Mouse (Mus musculus) regulatory T cell (primary cell): Measurements from ENCODE around the gene Gpr35.

Source experiments
- in situ Hi-C: fragments of 300-600 bp; cut with MboI, MseI; formaldehyde crosslinking; loops from one replicate; pipeline ENCODE4 v1.15.1; 2025; ENCODE audit warnings: high pct_unique_total_duplicates

Gpr35 gene

GRCm38 (mm10) chr1:92950607-92951006 lies at the start of gene Gpr35:
TSS of gene Gpr35 (plus strand) at chr1:92950865.
- in situ Hi-C loops = no loop called here

GRCm38 (mm10) chr1:92902786-92903185 lies 47.9 kb upstream of the Gpr35 start, which contains the start of gene Ankmy1:
TSS of gene Ankmy1 (minus strand) at chr1:92902906.
- in situ Hi-C loops = loop anchor here (25.0 kb wide), 1 partner anchor 1135 kb away; no protein-coding TSS in a partner anchor

GRCm38 (mm10) chr1:92903627-92904026 lies 47.0 kb upstream of the Gpr35 start:
- in situ Hi-C loops = loop anchor here (25.0 kb wide), 1 partner anchor 1134 kb away; no protein-coding TSS in a partner anchor

GRCm38 (mm10) chr1:92905703-92906310 lies 44.9 kb upstream of the Gpr35 start:
- in situ Hi-C loops = loop anchor here (25.0 kb wide), 1 partner anchor 1131 kb away; no protein-coding TSS in a partner anchor

GRCm38 (mm10) chr1:92906779-92907631 lies 43.7 kb upstream of the Gpr35 start, which contains the start of gene Dusp28:
TSS of gene Dusp28 (plus strand) at chr1:92906981.
- in situ Hi-C loops = loop anchor here (25.0 kb wide), 1 partner anchor 1130 kb away; no protein-coding TSS in a partner anchor

- in situ Hi-C loops = loop anchor here (25.0 kb wide), 1 partner anchor 1130 kb away; no protein-coding TSS in a partner anchor
These were observed 42.9 kb upstream of the Gpr35 start for GRCm38 (mm10) chr1:92907632-92908360.

GRCm38 (mm10) chr1:92908664-92909063 lies 42.0 kb upstream of the Gpr35 start:
- in situ Hi-C loops = loop anchor here (25.0 kb wide), 1 partner anchor 1129 kb away; no protein-coding TSS in a partner anchor

- in situ Hi-C loops = loop anchor here (25.0 kb wide), 1 partner anchor 1128 kb away; no protein-coding TSS in a partner anchor
These were observed 41.6 kb upstream of the Gpr35 start for GRCm38 (mm10) chr1:92909068-92909467.

GRCm38 (mm10) chr1:92910239-92910885 lies 40.3 kb upstream of the Gpr35 start, which contains the start of gene Rnpepl1:
TSS of gene Rnpepl1 (plus strand) at chr1:92910783.
- in situ Hi-C loops = loop anchor here (25.0 kb wide), 1 partner anchor 1127 kb away; no protein-coding TSS in a partner anchor

GRCm38 (mm10) chr1:92910925-92911720 lies 39.5 kb upstream of the Gpr35 start:
- in situ Hi-C loops = loop anchor here (25.0 kb wide), 1 partner anchor 1126 kb away; no protein-coding TSS in a partner anchor

GRCm38 (mm10) chr1:92911721-92912138 lies 38.9 kb upstream of the Gpr35 start:
- in situ Hi-C loops = loop anchor here (25.0 kb wide), 1 partner anchor 1126 kb away; no protein-coding TSS in a partner anchor

- in situ Hi-C loops = loop anchor here (25.0 kb wide), 1 partner anchor 1125 kb away; no protein-coding TSS in a partner anchor
These were observed 38.4 kb upstream of the Gpr35 start for GRCm38 (mm10) chr1:92912286-92912685.

GRCm38 (mm10) chr1:92914239-92914638 lies 36.4 kb upstream of the Gpr35 start:
- in situ Hi-C loops = loop anchor here (25.0 kb wide), 1 partner anchor 1123 kb away; no protein-coding TSS in a partner anchor

- in situ Hi-C loops = loop anchor here (25.0 kb wide), 1 partner anchor 1122 kb away; no protein-coding TSS in a partner anchor
These were observed 35.7 kb upstream of the Gpr35 start for GRCm38 (mm10) chr1:92914993-92915392.

- in situ Hi-C loops = loop anchor here (25.0 kb wide), 1 partner anchor 1121 kb away; no protein-coding TSS in a partner anchor
These were observed 33.9 kb upstream of the Gpr35 start for GRCm38 (mm10) chr1:92916725-92917124.

- in situ Hi-C loops = loop anchor here (25.0 kb wide), 1 partner anchor 1118 kb away; no protein-coding TSS in a partner anchor
These were observed 31.5 kb upstream of the Gpr35 start for GRCm38 (mm10) chr1:92919151-92919550.

GRCm38 (mm10) chr1:92919775-92920174 lies 30.9 kb upstream of the Gpr35 start:
- in situ Hi-C loops = loop anchor here (25.0 kb wide), 1 partner anchor 1118 kb away; no protein-coding TSS in a partner anchor

GRCm38 (mm10) chr1:92920474-92921200 lies 30.0 kb upstream of the Gpr35 start:
- in situ Hi-C loops = loop anchor here (25.0 kb wide), 1 partner anchor 1117 kb away; no protein-coding TSS in a partner anchor
